9 mouse cellular contexts compared by ENCODE assay signal in the genomic region with DNA sequence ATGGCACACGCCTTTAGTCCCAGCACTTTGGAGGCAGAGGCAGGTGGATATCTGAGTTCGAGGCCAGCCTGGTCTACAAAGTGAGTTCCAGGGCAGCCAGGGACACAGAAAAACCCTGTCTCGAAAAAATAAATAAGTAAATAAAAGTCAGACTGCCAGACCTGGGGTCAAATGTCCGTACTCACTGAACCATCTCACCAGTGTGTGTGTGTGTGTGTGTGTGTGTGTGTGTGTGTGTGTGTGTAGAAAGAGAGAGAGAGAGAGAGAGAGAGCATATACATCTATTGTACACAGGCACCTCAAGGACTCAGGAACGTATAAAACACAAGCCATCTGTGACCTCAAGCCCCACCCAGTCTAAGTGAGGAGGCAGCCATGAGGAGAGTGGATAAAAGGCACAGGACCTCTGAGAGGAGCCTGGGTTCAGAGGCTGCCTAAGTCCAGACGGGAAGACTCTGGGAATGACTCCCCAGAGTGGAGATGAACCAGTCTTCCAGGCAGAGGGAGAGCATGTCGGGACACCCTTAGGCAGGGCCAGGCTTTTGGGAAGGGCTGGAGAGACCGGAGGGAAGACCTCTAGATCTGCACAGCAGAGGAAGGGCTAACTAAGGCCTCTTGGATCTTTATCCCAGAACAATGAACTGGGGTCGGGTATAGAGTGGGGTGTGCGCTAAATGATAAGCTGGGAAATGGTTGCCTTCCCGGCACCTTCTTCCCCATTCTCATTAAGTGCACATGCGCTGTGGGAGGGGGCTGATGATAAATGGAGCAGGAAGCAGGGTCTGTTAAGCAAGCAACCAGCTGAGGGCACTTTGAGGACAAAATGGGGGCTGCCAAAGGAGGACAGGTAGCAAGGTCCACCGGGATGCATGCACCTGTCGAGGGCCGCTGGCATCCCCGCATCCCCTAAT. TPM values are rescaled to one million over a fixed set of nuclear protein-coding genes. Genes with fewer than 3 reads are reported as not detected.
DNase-seq lines count a peak whose midpoint lies in the region; ATAC-seq and TF ChIP-seq lines count a peak whose summit lies in the region.
"Had no signal": no experiment of that assay in that cellular context is flagged by ENCODE, and none has a peak within 500 bp of the region (broad histone marks: within the 10 kb centered on the region; RNA-seq: fewer than 3 reads in every experiment).

No protein-coding gene starts in this region.

- H3K9ac ChIP-seq in forebrain, postnatal 0 days: peak overlapping the region; percentile 55
- peak overlapping the region; percentile 38 for H3K9ac ChIP-seq in neural tube, embryonic 13.5 days

- TF ChIP-seq CTCF in layer of hippocampus, adult 2 months (conservative IDR thresholded peaks at IDR 0.05): no peak
- no peak for TF ChIP-seq CTCF in forebrain, postnatal 0 days (IDR thresholded peaks at IDR 0.05; ENCODE audit: low read depth)

- peak overlapping the region; percentile 33; the same call in 1 of the 2 replicates for H3K4me3 ChIP-seq in layer of hippocampus, adult 2 months
- H3K4me3 ChIP-seq in forebrain, postnatal 0 days (ENCODE audit: low read depth, low read length): peak overlapping the region; percentile 13; the same call in 1 of the 2 replicates
- peak overlapping the region; percentile 25 for H3K4me3 ChIP-seq in neural tube, embryonic 13.5 days

- ATAC-seq in forebrain, postnatal 0 days: peak; percentile 75
- ATAC-seq in neural tube, embryonic 13.5 days (ENCODE audit: low read depth): peak; percentile 58

- H3K27ac ChIP-seq in layer of hippocampus, adult 2 months: peak overlapping the region; percentile 93
- peak overlapping the region; percentile 83 for H3K27ac ChIP-seq in forebrain, postnatal 0 days (ENCODE audit: low read depth, low read length)
- peak overlapping the region; percentile 88 for H3K27ac ChIP-seq in neural tube, embryonic 13.5 days (replicated peaks)

- intact Hi-C loops in left cerebral cortex, postnatal 36 days (cut with DNase I): loop anchor here (5.0 to 10.0 kb wide), 2 partner anchors 82 to 215 kb away; a partner anchor contains a TSS

- H3K27me3 ChIP-seq in forebrain, postnatal 0 days (ENCODE audit: insufficient read depth, low read length): no peaks in the 10 kb centered on the region
- H3K27me3 ChIP-seq in neural tube, embryonic 13.5 days: no peaks in the 10 kb centered on the region

- peak overlapping the region; percentile 51 for H3K4me2 ChIP-seq in forebrain, postnatal 0 days (ENCODE audit: low read depth)
- peak overlapping the region; percentile 51 for H3K4me2 ChIP-seq in neural tube, embryonic 13.5 days

- no peaks in the 10 kb centered on the region for H3K9me3 ChIP-seq in forebrain, postnatal 0 days (ENCODE audit: low read length)
- H3K9me3 ChIP-seq in neural tube, embryonic 13.5 days: no peaks in the 10 kb centered on the region

- H3K36me3 ChIP-seq in forebrain, postnatal 0 days (ENCODE audit: insufficient read depth): no peaks in the 10 kb centered on the region
- no peaks in the 10 kb centered on the region for H3K36me3 ChIP-seq in neural tube, embryonic 13.5 days

- 31% methylated on average over 16 of the region's 16 CpGs for WGBS in forebrain, postnatal 0 days
- WGBS in neural tube, embryonic 13.5 days: 28% methylated on average over 16 of the region's 16 CpGs

- no peak for DNase-seq in layer of hippocampus, adult 2 months (ENCODE audit: low spot score in 2 of 2)
- DNase-seq in layer of hippocampus, adult 8-10 months (ENCODE audit: low spot score in 2 of 2): no peak
- DNase-seq in forebrain, postnatal 0 days: no peak
- DNase-seq in kidney, postnatal 25 days: peak; percentile 56 to 71
- DNase-seq in retina, embryonic 14.5 days (ENCODE audit: low spot score): no peak
- DNase-seq in left cerebral cortex, postnatal 36 days (ENCODE audit: low spot score in 2 of 2): no peak
- no peak for DNase-seq in urinary bladder, postnatal 36 days (ENCODE audit: low spot score in 2 of 2)
- DNase-seq: lung, adult 2 months had no signal

- H3K4me1 ChIP-seq in forebrain, postnatal 0 days (ENCODE audit: insufficient read depth): peaks cover 6% of the 10 kb centered on the region; the same call in 1 of the 2 replicates
- peaks cover 18% of the 10 kb centered on the region for H3K4me1 ChIP-seq in neural tube, embryonic 13.5 days (replicated peaks)

RNA-seq across cellular contexts. Expression of a gene that starts 28.4 kb away (rescaled TPM):
- total RNA-seq in layer of hippocampus, adult 2 months (2021): 1 to 10 TPM; 3.3 to 4.1 TPM
- 10 to 100 TPM in 1 of 4 experiments, 1 to 10 TPM in 3; 3.1 to 10.2 (median 5.7) TPM for total RNA-seq in layer of hippocampus, adult 8-10 months (2022)
- 1.8 TPM in 2 replicates for total RNA-seq in forebrain, postnatal 0 days (2014; rRNA removed)
- polyA plus RNA-seq in forebrain, postnatal 0 days (2015; fragmentation: Nextera tagmentation; extraction: Ambion mirVana): 0.63 and 1.1 TPM in 2 replicates
- 1.1 and 2.1 TPM in 2 replicates for polyA plus RNA-seq in neural tube, embryonic 13.5 days (2015; fragmentation: Nextera tagmentation; extraction: Ambion mirVana)
- total RNA-seq in left cerebral cortex, postnatal 36 days (2021): 1 to 10 TPM; 2.6 to 2.8 TPM

Comparison
In these comparisons a context has a peak if more than half of its experiments do, and no peak if none do; other contexts are left out.
1. DNase-seq: peak in kidney, postnatal 25 days (2 of 2); none in layer of hippocampus, adult 2 months (0 of 2), layer of hippocampus, adult 8-10 months (0 of 2), forebrain, postnatal 0 days (single experiment), retina, embryonic 14.5 days (single experiment), left cerebral cortex, postnatal 36 days (0 of 2) and urinary bladder, postnatal 36 days (0 of 2).
2. Peak in every context shown above with its lines, with median percentiles within 50 percentile points of each other: H3K27ac ChIP-seq and H3K4me3 ChIP-seq.